ENCODE assay signal across 10 mouse cellular contexts in the genomic region with DNA sequence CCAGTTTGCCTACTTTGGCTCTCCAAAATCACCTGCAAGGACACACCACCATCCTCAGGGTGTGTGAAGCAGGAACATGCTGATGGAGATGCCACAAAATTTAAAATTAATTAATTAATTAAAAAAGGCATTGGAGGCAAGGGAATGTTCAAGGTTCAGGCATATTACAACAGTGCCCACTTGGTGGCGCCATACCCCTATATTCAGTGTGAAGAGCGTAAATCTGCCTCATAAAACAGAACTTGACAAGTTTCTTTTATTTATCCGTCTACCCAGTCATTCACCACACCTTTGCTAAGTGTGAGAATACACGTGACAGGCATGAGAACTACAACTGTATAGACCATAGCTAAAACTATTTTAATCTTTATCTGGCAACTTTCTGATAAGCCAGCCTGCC.
A peak's percentile ranks its signal among the peaks of the same experiment; 100 is the strongest.
DNase-seq lines count a peak whose midpoint lies in the region; ATAC-seq lines count a peak whose summit lies in the region.
"Had no signal": no experiment of that assay in that cellular context is flagged by ENCODE, and none has a peak within 500 bp of the region (broad histone marks: within the 10 kb centered on the region; RNA-seq: fewer than 3 reads in every experiment).

No protein-coding gene starts in this region.

- no peak for ATAC-seq in embryonic facial prominence, embryonic 14.5 days (ENCODE audit: low read depth)

- DNase-seq in heart, adult 18-20 months: peak; percentile 11 to 50
- no peak for DNase-seq in heart, adult 11 months
- peak; percentile 77 for DNase-seq in 3T3-L1 (ENCODE audit: low read depth, low spot score)
- DNase-seq in adrenal gland, postnatal 36 days: peak; percentile 44 to 47
- DNase-seq in embryonic facial prominence, embryonic 14.5 days (ENCODE audit: low spot score): peak; percentile 34
- peak; percentile 64 for DNase-seq in layer of hippocampus, adult 11-12 months (ENCODE audit: low spot score)
- DNase-seq in lung, postnatal 25 days (ENCODE audit: low spot score): peak; percentile 43
- peak; percentile 21 for DNase-seq in thymus, postnatal 25 days

- H3K36me3 ChIP-seq in embryonic facial prominence, embryonic 14.5 days (ENCODE audit: control insufficient read depth, insufficient read depth, low read length): no peaks in the 10 kb centered on the region
- H3K36me3 ChIP-seq: limb, embryonic 12.5 days; stomach, embryonic 15.5 days had no signal

- no peak overlapping the region for H3K4me3 ChIP-seq in embryonic facial prominence, embryonic 14.5 days (ENCODE audit: low read depth, low read length)
- H3K4me3 ChIP-seq: limb, embryonic 12.5 days; stomach, embryonic 15.5 days had no signal

- H3K4me2 ChIP-seq in embryonic facial prominence, embryonic 14.5 days (ENCODE audit: low read depth, low read length): no peak overlapping the region
- H3K4me2 ChIP-seq: limb, embryonic 12.5 days; stomach, embryonic 15.5 days had no signal

- H3K4me1 ChIP-seq in embryonic facial prominence, embryonic 14.5 days (ENCODE audit: control insufficient read depth, insufficient read depth, low read length): no peaks in the 10 kb centered on the region
- H3K4me1 ChIP-seq: limb, embryonic 12.5 days; stomach, embryonic 15.5 days had no signal

- no peak overlapping the region for H3K9ac ChIP-seq in embryonic facial prominence, embryonic 14.5 days (ENCODE audit: low read depth, low read length)
- H3K9ac ChIP-seq: limb, embryonic 12.5 days; stomach, embryonic 15.5 days had no signal

- no peak overlapping the region for H3K27ac ChIP-seq in embryonic facial prominence, embryonic 14.5 days (replicated peaks; ENCODE audit: low read depth, low read length)
- H3K27ac ChIP-seq: limb, embryonic 12.5 days; stomach, embryonic 15.5 days had no signal

- H3K27me3 ChIP-seq in embryonic facial prominence, embryonic 14.5 days (replicated peaks; ENCODE audit: control insufficient read depth, insufficient read depth, low read length): no peaks in the 10 kb centered on the region
- H3K27me3 ChIP-seq: limb, embryonic 12.5 days; stomach, embryonic 15.5 days had no signal

- 24% methylated on average over 4 of the region's 4 CpGs for WGBS in embryonic facial prominence, embryonic 14.5 days

- no peaks in the 10 kb centered on the region for H3K9me3 ChIP-seq in embryonic facial prominence, embryonic 14.5 days (ENCODE audit: control insufficient read depth, low read length)
- H3K9me3 ChIP-seq: limb, embryonic 12.5 days; stomach, embryonic 15.5 days had no signal
